Mouse (Mus musculus): ENCODE measurements at regions not wholly inside any gene's neighbourhood (a gene's known extent, or its start where the extent isn't known, plus 50 kb on each side); places are given as distances from the start of the nearest gene placed in this dataset.

DNA sequence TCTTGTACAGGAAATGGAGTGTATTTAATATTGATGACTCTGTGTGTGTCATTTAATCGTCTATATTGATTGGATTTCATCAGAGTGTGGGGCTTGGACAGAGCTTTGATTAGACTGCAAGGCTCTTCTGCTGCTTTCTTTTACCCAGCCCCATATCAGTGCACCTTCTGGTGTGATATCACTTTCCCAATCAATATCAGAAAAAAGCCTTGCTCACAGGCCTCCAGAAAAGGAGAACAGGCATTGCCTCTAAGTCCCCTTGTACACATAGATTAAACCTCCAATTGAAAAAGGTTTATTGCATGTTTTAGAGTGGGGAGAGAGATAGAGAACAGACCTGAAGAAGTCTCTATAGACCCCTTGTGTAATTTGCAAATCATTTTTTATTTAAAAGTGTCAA, 831.6 kb upstream of the Zeb2 start:
- H3K9ac ChIP-seq (ENCODE audit: low read depth, low read length): no peak overlapping the region
- H3K4me3 ChIP-seq (ENCODE audit: low read depth, low read length): no peak overlapping the region
- H3K36me3 ChIP-seq (ENCODE audit: control insufficient read depth, insufficient read depth, low read length): no peaks in the 10 kb centered on the region
- H3K27me3 ChIP-seq (ENCODE audit: control insufficient read depth, insufficient read depth, low read length): no peaks in the 10 kb centered on the region
- no peak overlapping the region for H3K27ac ChIP-seq (ENCODE audit: low read depth, low read length)
- no peaks in the 10 kb centered on the region for H3K9me3 ChIP-seq (replicated peaks; ENCODE audit: control insufficient read depth, low read length)
- 66% methylated on average over 1 of the region's 1 CpGs for WGBS (ENCODE audit: insufficient replicate concordance)
- no peaks in the 10 kb centered on the region for H3K4me1 ChIP-seq (ENCODE audit: control insufficient read depth, insufficient read depth, low read length)
- no peak for ATAC-seq (replicated peaks; ENCODE audit: insufficient number of reproducible peaks, low FRiP score, low TSS enrichment)
- H3K4me2 ChIP-seq: no peak overlapping the region

DNA sequence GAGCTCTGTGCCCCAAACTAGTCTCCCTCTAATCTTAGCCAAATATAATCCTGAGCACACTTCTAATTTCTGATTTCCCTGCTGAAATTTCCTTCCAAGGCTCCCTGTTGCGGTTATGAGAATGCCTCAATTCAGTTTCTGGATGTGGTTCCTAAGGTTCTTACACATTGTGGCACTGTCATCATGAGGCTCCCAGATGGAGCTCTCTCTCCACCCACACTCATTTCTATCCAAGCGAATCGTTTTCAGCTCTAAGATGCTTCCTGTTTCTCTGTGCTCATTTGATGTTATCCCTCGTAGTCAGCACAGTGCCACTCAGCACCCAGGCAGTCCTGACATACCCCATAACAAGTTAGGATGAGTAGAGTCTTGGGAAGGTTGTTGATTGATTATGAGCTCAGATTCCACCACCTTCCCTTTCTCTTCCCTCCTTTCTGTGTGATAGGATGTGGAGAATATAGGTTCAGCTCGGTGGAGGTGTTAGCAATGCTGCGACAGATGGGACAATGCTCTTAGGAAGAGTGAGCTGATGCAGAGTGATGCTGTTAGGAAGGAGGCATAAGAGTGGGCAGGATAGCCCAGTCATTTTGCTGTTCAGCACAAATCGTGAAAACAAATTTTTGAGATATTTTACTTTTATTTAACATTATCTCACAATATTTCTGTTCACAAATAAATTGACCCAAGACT, 808.7 kb upstream of the Zeb2 start:
- no peak for ATAC-seq (replicated peaks; ENCODE audit: insufficient number of reproducible peaks, low FRiP score, low TSS enrichment)
- H3K9ac ChIP-seq (ENCODE audit: low read depth, low read length): no peak overlapping the region
- no peaks in the 10 kb centered on the region for H3K9me3 ChIP-seq (replicated peaks; ENCODE audit: control insufficient read depth, low read length)
- H3K36me3 ChIP-seq (ENCODE audit: control insufficient read depth, insufficient read depth, low read length): no peaks in the 10 kb centered on the region
- no peak overlapping the region for H3K4me3 ChIP-seq (ENCODE audit: low read depth, low read length)
- no peak overlapping the region for H3K4me2 ChIP-seq
- H3K27ac ChIP-seq (ENCODE audit: low read depth, low read length): no peak overlapping the region
- WGBS (ENCODE audit: insufficient replicate concordance): 69% methylated on average over 7 of the region's 7 CpGs
- no peaks in the 10 kb centered on the region for H3K4me1 ChIP-seq (ENCODE audit: control insufficient read depth, insufficient read depth, low read length)
- no peaks in the 10 kb centered on the region for H3K27me3 ChIP-seq (ENCODE audit: control insufficient read depth, insufficient read depth, low read length)

DNA sequence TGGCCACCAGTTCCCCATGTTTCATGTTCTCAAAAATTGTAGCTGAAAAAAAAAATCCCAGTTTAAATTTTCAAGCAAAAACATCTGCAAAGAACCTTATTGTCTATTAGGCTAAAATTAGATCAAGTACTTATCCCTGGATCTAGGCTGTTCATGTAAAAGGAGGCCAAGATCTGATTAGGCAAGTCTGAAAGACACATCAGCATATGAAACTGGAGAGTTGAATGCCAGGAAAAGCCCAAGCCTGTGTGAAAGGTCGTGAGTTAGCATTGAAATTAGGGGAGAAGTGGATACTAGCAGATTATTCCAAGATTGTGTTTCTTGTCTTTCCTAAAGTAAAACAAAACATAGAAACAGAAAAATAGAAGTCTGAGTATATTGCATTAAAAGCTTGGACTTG, 791.7 kb upstream of the Zeb2 start:
- H3K27me3 ChIP-seq (ENCODE audit: control insufficient read depth, insufficient read depth, low read length): no peaks in the 10 kb centered on the region
- no peak overlapping the region for H3K4me2 ChIP-seq
- no peak overlapping the region for H3K4me3 ChIP-seq (ENCODE audit: low read depth, low read length)
- WGBS (ENCODE audit: insufficient replicate concordance): 41% methylated on average over 1 of the region's 1 CpGs
- no peaks in the 10 kb centered on the region for H3K36me3 ChIP-seq (ENCODE audit: control insufficient read depth, insufficient read depth, low read length)
- no peak overlapping the region for H3K9ac ChIP-seq (ENCODE audit: low read depth, low read length)
- ATAC-seq (replicated peaks; ENCODE audit: insufficient number of reproducible peaks, low FRiP score, low TSS enrichment): no peak
- no peaks in the 10 kb centered on the region for H3K4me1 ChIP-seq (ENCODE audit: control insufficient read depth, insufficient read depth, low read length)
- no peak overlapping the region for H3K27ac ChIP-seq (ENCODE audit: low read depth, low read length)
- no peaks in the 10 kb centered on the region for H3K9me3 ChIP-seq (replicated peaks; ENCODE audit: control insufficient read depth, low read length)

DNA sequence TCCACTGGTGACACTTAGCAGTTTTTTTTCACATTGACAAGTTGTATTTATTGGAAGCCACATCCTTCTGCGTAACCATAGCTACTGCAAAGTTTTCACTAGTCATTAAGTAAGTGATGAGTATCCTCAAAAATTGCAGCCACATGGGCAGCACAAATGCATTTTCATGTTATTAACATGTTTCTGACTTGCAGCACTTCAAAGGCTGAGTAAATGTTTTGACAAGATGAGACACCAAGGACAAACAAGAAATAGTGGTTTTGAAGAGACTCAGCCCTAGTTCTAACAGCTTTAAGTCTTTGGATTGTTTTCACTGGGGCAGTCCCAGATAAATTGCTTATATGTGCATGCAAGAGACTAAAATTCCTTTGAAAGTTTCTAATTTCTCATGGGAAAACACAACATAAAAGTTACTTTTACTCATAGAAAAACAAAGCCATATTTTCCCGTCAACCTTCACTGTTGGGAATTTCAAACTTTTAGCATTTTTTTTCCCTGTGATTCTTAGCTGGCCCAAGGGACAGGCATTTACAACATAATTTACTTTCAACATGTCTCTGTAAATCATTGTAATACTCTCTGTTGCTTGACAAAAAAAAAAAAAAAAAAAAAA, 787.5 kb upstream of the Zeb2 start:
- ATAC-seq (replicated peaks; ENCODE audit: insufficient number of reproducible peaks, low FRiP score, low TSS enrichment): no peak
- Histone ChIP-seq H3K9me3 (replicated peaks; ENCODE audit: control insufficient read depth, low read length) (no peaks in the 10 kb centered on the region), H3K4me3 (ENCODE audit: low read depth, low read length) (no peak overlapping the region), H3K9ac (ENCODE audit: low read depth, low read length) (no peak overlapping the region), H3K4me2 (no peak overlapping the region), H3K27me3 (ENCODE audit: control insufficient read depth, insufficient read depth, low read length) (no peaks in the 10 kb centered on the region), H3K36me3 (ENCODE audit: control insufficient read depth, insufficient read depth, low read length) (no peaks in the 10 kb centered on the region), H3K4me1 (ENCODE audit: control insufficient read depth, insufficient read depth, low read length) (no peaks in the 10 kb centered on the region), H3K27ac (ENCODE audit: low read depth, low read length) (no peak overlapping the region)
- WGBS (ENCODE audit: insufficient replicate concordance): 68% methylated on average over 2 of the region's 2 CpGs

DNA sequence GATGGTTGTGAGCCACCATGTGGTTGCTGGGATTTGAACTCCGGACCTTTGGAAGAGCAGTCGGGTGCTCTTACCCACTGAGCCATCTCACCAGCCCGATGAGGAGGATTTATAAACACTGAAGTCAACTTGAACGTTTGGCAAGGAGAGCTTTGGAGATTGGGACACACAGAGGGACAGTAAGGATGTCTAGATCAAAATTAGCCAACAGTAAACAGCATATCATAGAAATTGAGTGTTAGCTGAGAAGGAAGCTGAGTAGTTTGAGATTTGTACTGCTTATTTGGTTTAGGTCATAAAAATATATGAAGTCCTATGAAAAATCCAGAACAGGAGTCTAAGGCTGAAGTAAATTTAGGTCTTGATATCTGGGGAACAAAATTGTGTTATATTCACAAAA, 786.9 kb upstream of the Zeb2 start:
- no peak overlapping the region for H3K9ac ChIP-seq (ENCODE audit: low read depth, low read length)
- no peak for ATAC-seq (replicated peaks; ENCODE audit: insufficient number of reproducible peaks, low FRiP score, low TSS enrichment)
- H3K4me3 ChIP-seq (ENCODE audit: low read depth, low read length): no peak overlapping the region
- WGBS (ENCODE audit: insufficient replicate concordance): 66% methylated on average over 4 of the region's 4 CpGs
- H3K36me3 ChIP-seq (ENCODE audit: control insufficient read depth, insufficient read depth, low read length): no peaks in the 10 kb centered on the region
- H3K4me2 ChIP-seq: no peak overlapping the region
- H3K9me3 ChIP-seq (replicated peaks; ENCODE audit: control insufficient read depth, low read length): no peaks in the 10 kb centered on the region
- H3K27me3 ChIP-seq (ENCODE audit: control insufficient read depth, insufficient read depth, low read length): no peaks in the 10 kb centered on the region
- H3K27ac ChIP-seq (ENCODE audit: low read depth, low read length): no peak overlapping the region
- no peaks in the 10 kb centered on the region for H3K4me1 ChIP-seq (ENCODE audit: control insufficient read depth, insufficient read depth, low read length)

DNA sequence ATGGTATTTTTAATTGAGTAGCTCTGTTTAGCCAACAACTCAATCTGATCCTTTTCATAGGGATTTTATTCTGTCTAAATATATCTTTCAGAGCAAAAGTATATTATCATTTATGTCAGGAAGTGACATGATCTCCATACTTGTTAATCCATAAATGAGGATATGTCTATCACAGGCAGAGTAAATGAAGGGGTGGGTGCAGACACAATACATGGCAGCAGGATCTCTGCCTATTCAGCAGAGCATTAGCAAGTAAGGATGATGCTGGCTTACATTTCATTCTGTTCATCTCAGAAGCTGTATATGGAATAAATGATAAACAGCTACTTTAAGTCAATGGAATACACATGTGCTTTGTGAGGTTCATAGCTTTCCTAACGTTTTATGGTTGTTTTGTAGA, 786.2 kb upstream of the Zeb2 start:
- Histone ChIP-seq H3K27ac (ENCODE audit: low read depth, low read length) (no peak overlapping the region), H3K4me1 (ENCODE audit: control insufficient read depth, insufficient read depth, low read length) (no peaks in the 10 kb centered on the region), H3K36me3 (ENCODE audit: control insufficient read depth, insufficient read depth, low read length) (no peaks in the 10 kb centered on the region), H3K4me3 (ENCODE audit: low read depth, low read length) (no peak overlapping the region), H3K4me2 (no peak overlapping the region), H3K9me3 (replicated peaks; ENCODE audit: control insufficient read depth, low read length) (no peaks in the 10 kb centered on the region), H3K9ac (ENCODE audit: low read depth, low read length) (no peak overlapping the region), H3K27me3 (ENCODE audit: control insufficient read depth, insufficient read depth, low read length) (no peaks in the 10 kb centered on the region)
- 73% methylated on average over 1 of the region's 1 CpGs for WGBS (ENCODE audit: insufficient replicate concordance)
- no peak for ATAC-seq (replicated peaks; ENCODE audit: insufficient number of reproducible peaks, low FRiP score, low TSS enrichment)

DNA sequence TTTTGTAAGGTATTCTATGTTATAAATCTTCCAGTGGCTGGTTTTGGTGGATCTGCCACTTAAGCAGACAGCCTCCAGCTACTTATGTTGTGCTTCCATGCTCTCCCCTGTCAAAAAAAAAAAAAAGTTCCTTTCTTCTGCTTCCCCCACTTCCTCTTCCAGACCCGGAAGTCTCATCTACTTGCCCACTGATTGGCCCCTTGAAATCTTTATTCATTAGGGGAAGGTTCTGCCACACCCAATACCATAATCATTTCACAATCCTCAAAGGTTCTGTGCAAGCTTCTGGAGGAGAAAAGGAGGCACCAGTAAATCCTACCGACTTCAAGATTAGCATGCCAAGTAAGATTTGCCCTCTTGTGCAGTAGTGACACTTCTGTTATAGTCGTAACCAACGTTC, 784.7 kb upstream of the Zeb2 start:
- Histone ChIP-seq H3K4me2 (no peak overlapping the region), H3K4me1 (ENCODE audit: control insufficient read depth, insufficient read depth, low read length) (no peaks in the 10 kb centered on the region), H3K27me3 (ENCODE audit: control insufficient read depth, insufficient read depth, low read length) (no peaks in the 10 kb centered on the region), H3K9me3 (replicated peaks; ENCODE audit: control insufficient read depth, low read length) (no peaks in the 10 kb centered on the region), H3K9ac (ENCODE audit: low read depth, low read length) (no peak overlapping the region), H3K4me3 (ENCODE audit: low read depth, low read length) (no peak overlapping the region), H3K36me3 (ENCODE audit: control insufficient read depth, insufficient read depth, low read length) (no peaks in the 10 kb centered on the region), H3K27ac (ENCODE audit: low read depth, low read length) (no peak overlapping the region)
- 88% methylated on average over 4 of the region's 4 CpGs for WGBS (ENCODE audit: insufficient replicate concordance)
- no peak for ATAC-seq (replicated peaks; ENCODE audit: insufficient number of reproducible peaks, low FRiP score, low TSS enrichment)

DNA sequence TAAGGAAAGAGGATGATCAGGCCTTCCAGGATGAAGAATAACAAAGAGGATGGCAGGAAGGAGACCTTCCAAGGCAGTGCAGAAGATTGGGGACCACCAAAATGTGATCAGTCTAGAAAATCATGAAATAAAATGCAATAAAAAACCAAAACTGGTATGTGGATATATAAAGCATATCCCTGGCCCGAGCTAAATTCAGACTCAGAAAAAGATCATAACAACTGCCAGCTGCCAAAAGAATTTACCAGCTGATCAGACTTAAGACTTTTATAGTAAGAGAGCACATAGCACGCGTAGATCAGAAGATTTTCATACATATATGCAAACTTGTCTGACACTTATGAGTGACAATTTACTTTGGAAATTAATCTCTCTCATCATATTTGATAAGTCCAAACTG, 767.5 kb upstream of the Zeb2 start:
- no peaks in the 10 kb centered on the region for H3K4me1 ChIP-seq (ENCODE audit: control insufficient read depth, insufficient read depth, low read length)
- H3K4me2 ChIP-seq: no peak overlapping the region
- no peaks in the 10 kb centered on the region for H3K36me3 ChIP-seq (ENCODE audit: control insufficient read depth, insufficient read depth, low read length)
- no peaks in the 10 kb centered on the region for H3K27me3 ChIP-seq (ENCODE audit: control insufficient read depth, insufficient read depth, low read length)
- 82% methylated on average over 3 of the region's 3 CpGs for WGBS (ENCODE audit: insufficient replicate concordance)
- H3K9ac ChIP-seq (ENCODE audit: low read depth, low read length): no peak overlapping the region
- no peak for ATAC-seq (replicated peaks; ENCODE audit: insufficient number of reproducible peaks, low FRiP score, low TSS enrichment)
- no peak overlapping the region for H3K4me3 ChIP-seq (ENCODE audit: low read depth, low read length)
- H3K9me3 ChIP-seq (replicated peaks; ENCODE audit: control insufficient read depth, low read length): no peaks in the 10 kb centered on the region
- no peak overlapping the region for H3K27ac ChIP-seq (ENCODE audit: low read depth, low read length)

DNA sequence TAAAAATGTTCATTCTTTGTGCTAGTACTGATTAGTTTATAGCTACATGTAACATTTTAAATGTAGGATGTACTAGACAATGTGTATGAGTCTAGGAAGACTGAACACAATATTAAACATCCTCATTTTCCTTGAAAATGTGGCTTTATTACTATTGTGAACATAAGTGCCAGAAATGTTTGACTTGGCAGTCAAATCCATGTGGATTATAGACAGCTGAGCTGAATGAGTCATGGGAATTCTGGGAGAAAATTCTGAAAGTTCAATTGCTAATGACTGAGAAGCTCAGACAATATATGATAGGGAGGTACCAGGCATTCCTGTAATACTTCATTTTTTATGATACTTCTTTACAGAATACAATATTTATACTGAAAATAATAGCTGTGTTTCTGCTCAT, 761.5 kb upstream of the Zeb2 start:
- no peak for ATAC-seq (replicated peaks; ENCODE audit: insufficient number of reproducible peaks, low FRiP score, low TSS enrichment)
- no peak overlapping the region for H3K4me2 ChIP-seq

More for the DNA sequence above, 761.5 kb upstream of the Zeb2 start:
- no peaks in the 10 kb centered on the region for H3K27me3 ChIP-seq (ENCODE audit: control insufficient read depth, insufficient read depth, low read length)
- H3K9me3 ChIP-seq (replicated peaks; ENCODE audit: control insufficient read depth, low read length): no peaks in the 10 kb centered on the region
- no peaks in the 10 kb centered on the region for H3K4me1 ChIP-seq (ENCODE audit: control insufficient read depth, insufficient read depth, low read length)
- H3K9ac ChIP-seq (ENCODE audit: low read depth, low read length): no peak overlapping the region
- no peak overlapping the region for H3K27ac ChIP-seq (ENCODE audit: low read depth, low read length)
- H3K36me3 ChIP-seq (ENCODE audit: control insufficient read depth, insufficient read depth, low read length): no peaks in the 10 kb centered on the region
- no peak overlapping the region for H3K4me3 ChIP-seq (ENCODE audit: low read depth, low read length)
